Mouse (Mus musculus) T-helper 2 cell (primary cell): ENCODE measurements at regions not wholly inside any gene's neighbourhood (a gene's known extent, or its start where the extent isn't known, plus 50 kb on each side); places are given as distances from the start of the nearest gene placed in this dataset.
"Not testable (repeated sequence)": the region's sequence is repeated elsewhere in the genome, so short reads cannot be mapped to it uniquely, and the experiment has no call there.

Source experiments
- in situ Hi-C: fragments of 300-600 bp; cut with MboI, MseI; formaldehyde crosslinking; loops from one replicate; pipeline ENCODE4 v1.15.1; 2025; ENCODE audit warnings: high pct_unique_total_duplicates

DNA sequence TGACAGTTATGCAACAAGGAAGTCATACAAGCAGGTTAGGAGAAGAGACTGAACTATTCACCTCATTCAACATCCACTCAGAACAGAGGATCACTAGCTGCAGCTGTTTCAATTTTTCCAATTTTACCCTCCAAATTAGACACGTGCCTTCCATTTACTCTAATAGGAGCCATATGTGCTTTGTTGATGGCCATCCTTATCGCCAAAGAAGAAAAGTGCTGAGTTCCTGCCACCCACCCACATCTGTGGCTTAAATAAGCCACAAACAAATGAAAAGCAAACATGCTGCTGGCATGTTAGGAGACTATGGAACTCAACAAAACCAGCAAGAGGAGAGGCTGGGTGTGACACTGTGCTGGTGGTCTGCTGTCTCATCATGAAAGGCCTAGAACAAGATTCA is 1786.1 kb downstream of the 9330182O14Rik start:
- in situ Hi-C loops, result no loop called here

DNA sequence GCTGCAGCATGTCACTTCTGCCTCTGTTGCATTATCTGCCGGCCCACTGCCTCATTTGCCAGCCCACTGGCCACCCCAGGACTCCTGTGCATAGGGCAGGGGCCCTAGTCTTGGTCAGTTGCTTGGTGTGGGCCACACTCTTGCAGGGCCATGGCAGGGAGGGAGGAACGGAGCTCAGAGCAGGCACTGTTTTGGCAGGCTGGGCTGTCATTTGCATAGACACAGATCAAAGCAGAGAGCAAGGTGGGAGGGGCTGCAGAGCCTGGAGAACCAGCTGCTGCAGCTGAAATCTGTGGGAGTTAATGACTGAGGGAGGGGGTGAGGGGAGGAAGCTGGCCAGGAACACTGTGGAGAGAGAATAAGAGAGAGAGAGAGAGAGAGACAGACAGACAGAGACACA is 1802.5 kb downstream of the 9330182O14Rik start:
- in situ Hi-C loops, result no loop called here

- in situ Hi-C loops, result no loop called here
Observed at GRCm38 (mm10) chr15:41945226-41945625, 1811.1 kb downstream of the 9330182O14Rik start.

- in situ Hi-C loops, result no loop called here
Observed at GRCm38 (mm10) chr15:41947888-41948287, 1813.7 kb downstream of the 9330182O14Rik start.

- in situ Hi-C loops, result no loop called here
Observed at GRCm38 (mm10) chr15:41948347-41949093, 1814.4 kb downstream of the 9330182O14Rik start.

- in situ Hi-C loops, result no loop called here
Observed at GRCm38 (mm10) chr15:41949094-41949461, 1814.9 kb downstream of the 9330182O14Rik start.

DNA sequence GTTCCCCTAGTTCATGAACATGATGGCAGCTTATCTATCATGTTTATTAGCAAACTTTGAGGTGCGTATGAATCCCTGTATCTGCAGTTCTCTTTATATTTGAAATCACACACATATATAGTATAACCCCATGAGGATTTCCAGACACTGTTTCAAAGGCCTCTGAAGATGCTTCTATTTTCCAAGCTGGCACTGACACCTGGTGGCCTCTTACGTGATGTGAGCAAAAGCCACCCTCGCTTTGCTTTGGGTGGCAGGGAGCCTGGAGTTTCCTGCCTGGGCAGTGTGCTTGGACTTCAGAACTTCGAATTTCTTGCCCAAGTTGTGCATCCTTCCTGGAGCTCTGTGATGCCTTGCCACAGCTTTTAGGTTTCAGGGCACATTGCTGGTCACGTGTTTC is 1817.1 kb downstream of the 9330182O14Rik start:
- in situ Hi-C loops, result no loop called here

GRCm38 (mm10) chr15:41960597-41960996 is 1826.4 kb downstream of the 9330182O14Rik start:
- in situ Hi-C loops, result no loop called here

DNA sequence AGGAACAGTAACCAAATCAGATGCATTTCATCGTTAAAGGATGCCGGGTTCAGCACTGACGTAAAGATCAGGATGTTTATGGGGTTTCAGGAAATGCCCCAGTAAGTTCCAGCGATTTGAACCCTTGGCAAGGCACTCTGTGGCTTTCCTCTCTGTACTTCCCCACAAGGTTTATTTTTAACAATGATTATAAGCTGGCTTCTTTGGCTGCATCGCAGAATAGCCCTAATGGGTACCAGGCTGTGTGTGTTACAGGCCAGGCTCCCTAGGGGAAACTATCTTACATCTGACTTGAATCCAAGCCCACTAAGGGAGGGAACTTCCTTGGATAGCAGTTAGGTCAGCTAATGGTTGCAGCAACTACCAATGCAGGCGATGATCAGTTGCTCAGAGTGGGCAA is 1836.7 kb downstream of the 9330182O14Rik start:
- in situ Hi-C loops, result no loop called here

- in situ Hi-C loops, result no loop called here
Observed at GRCm38 (mm10) chr15:41973263-41973662, 1839.1 kb downstream of the 9330182O14Rik start.

GRCm38 (mm10) chr15:41977196-41977595 is 1843.0 kb downstream of the 9330182O14Rik start:
- in situ Hi-C loops, result no loop called here

DNA sequence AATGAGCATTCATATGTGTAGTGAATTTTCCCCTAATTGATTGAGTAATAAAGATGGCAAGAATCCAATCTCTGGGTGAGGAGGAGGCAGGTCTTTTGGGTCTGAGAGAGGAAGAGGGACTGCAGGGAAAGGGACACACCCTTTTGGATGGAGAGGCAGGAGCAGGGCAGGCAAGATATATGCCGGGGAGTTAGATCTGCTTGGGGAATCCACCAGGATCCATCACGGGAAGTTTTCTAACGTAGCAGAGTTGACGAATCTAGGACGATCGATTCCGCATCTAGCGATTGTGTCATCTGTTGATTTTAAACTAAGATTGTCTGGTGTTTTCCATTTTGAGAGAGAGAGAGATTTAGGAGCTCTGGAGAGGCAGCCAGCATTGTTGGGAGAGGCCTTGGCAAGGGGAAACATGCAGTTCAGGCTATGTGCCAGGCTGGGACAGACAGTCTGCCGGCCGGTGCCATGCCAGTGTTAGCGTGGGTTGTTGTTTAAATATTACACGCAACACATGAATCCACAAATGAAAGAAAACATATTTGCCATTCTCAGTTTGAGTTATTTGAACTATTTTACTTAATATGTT is 1843.6 kb downstream of the 9330182O14Rik start:
- in situ Hi-C loops, result no loop called here

DNA sequence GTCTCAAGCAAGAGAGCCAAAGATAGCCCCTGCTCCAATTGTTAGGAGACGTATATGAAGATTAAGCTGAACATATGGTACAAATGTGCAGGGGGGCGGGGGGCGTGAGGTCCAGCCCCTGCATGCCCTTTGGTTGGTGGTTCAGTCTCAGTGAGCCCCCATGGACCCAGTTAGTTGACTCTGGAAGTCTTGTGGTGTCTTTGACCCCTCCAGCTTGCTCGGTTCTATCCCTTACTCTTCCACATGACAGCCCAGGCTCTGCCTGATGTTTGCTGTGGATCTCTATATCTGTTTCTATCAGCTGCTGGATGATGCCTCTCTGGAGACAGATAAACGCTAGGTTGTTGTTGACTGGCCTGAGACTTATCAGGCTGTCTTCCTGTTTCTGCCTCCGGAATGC is 1849.1 kb downstream of the 9330182O14Rik start:
- in situ Hi-C loops, result no loop called here

DNA sequence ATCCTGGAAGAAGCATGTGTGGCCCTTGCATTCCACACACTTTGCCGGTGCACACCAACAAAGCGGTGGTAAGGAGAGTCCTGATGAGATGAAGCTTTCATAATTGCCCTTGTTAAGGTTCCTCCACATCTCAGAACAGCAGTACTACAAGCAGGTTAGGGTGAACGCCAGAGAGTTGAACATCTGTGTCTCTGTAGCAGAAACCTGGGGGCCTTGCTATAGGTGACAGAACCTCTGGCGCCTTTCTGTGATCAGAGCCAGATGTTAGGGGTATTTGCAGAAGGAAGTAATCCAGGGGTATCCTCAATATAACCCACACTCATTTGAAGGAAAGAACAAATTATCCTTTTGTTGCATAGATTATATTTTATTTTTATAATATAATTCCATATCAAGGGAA is 1850.1 kb downstream of the 9330182O14Rik start:
- in situ Hi-C loops, result no loop called here

- in situ Hi-C loops, result no loop called here
Observed at GRCm38 (mm10) chr15:41986264-41986663, 1852.1 kb downstream of the 9330182O14Rik start.

- in situ Hi-C loops, result no loop called here
Observed at GRCm38 (mm10) chr15:41989065-41989464, 1854.9 kb downstream of the 9330182O14Rik start.

- in situ Hi-C loops, result no loop called here
Observed at GRCm38 (mm10) chr15:41991816-41992215, 1857.7 kb downstream of the 9330182O14Rik start.

DNA sequence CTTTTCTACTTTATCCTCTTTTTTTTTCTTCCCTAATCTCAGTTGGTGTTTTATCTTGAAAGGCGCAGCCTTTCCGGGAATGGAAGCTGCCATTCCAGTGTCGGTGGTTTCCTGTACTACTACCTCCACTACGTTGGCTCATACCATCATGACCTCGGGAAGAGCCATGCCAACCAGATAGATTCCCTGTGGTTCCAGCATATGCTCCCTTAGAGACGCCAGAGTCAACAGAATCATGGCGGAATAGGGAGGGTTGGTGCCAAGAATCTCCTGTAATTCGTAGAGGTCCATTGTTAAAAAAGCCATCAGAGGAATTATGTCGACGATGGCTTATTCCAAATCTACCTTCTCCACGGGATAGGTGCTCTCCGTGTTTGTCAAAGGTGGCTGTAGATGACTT is 1898.1 kb downstream of the 9330182O14Rik start:
- in situ Hi-C loops, result not testable (repeated sequence)

GRCm38 (mm10) chr15:42047088-42047976 is 1913.2 kb downstream of the 9330182O14Rik start:
- in situ Hi-C loops, result no loop called here

GRCm38 (mm10) chr15:42056772-42057171 is 1922.6 kb downstream of the 9330182O14Rik start:
- in situ Hi-C loops, result no loop called here

GRCm38 (mm10) chr15:42068207-42068831 is 1934.2 kb downstream of the 9330182O14Rik start:
- in situ Hi-C loops, result no loop called here

GRCm38 (mm10) chr15:42069072-42069471 is 1934.9 kb downstream of the 9330182O14Rik start:
- in situ Hi-C loops, result no loop called here
